In the genomic region with DNA sequence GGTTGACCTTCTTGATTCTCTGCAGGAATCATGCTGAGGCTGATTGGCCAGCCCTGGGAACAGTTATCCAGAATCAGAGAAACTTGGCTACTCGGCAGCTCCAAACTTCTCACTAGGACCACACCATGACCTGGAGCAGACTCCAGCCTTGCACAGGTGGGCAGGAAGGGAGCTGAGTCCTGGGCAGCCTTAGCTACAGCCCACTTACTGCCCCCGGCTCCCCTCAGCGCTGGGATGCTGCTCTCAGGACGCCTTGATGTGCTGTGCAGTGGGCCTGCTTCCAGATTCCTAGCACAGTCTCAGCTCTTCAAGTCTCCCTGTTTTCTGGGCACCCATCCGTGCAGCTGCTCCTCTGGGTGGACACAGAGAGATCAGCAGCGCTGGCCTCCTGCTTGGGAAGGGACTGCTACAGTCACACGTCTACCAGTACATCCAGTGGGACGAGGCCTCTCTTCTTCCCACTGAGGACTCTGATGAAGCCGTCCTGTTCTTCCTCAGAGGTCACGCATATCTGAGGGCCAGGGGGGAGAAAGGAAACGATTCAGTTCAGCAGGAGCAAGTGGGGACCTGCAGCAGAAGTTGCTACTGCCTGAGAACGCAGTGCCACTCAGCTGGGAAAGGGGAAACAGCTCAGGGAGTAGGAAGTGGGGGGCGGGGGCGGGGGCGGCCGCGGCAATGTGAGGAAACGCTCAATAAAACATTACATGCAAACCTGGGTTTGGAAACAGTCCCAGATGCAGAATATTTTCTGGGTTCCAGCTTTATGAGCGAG, we compare ENCODE assay signal across 8 mouse cellular contexts.
DNase-seq lines count a peak whose midpoint lies in the region; ATAC-seq and TF ChIP-seq lines count a peak whose summit lies in the region.

No protein-coding gene starts in this region.

- peak overlapping the region; percentile 28 for H3K4me2 ChIP-seq in embryonic facial prominence, embryonic 13.5 days
- H3K4me2 ChIP-seq in kidney, postnatal 0 days (ENCODE audit: low read length) = peak overlapping the region; percentile 38
- peak overlapping the region; percentile 15; the same call in 1 of the 2 replicates for H3K4me2 ChIP-seq in limb, embryonic 11.5 days (ENCODE audit: low read depth, severe bottlenecking)

- H3K27ac ChIP-seq in embryonic facial prominence, embryonic 13.5 days = no peak overlapping the region
- H3K27ac ChIP-seq in embryonic facial prominence, embryonic 10.5 days (replicated peaks) = no peak overlapping the region
- peak overlapping the region; percentile 64 for H3K27ac ChIP-seq in kidney, postnatal 0 days
- H3K27ac ChIP-seq in limb, embryonic 11.5 days (replicated peaks; ENCODE audit: low read depth, low read length) = no peak overlapping the region
- H3K27ac ChIP-seq in macrophage = peak overlapping the region; percentile 82
- H3K27ac ChIP-seq in hindbrain, embryonic 10.5 days = no peak overlapping the region

- no peak for TF ChIP-seq CTCF in kidney, postnatal 0 days (IDR thresholded peaks at IDR 0.05; ENCODE audit: low read depth)

- H3K27me3 ChIP-seq in embryonic facial prominence, embryonic 13.5 days = no peaks in the 10 kb centered on the region
- H3K27me3 ChIP-seq in embryonic facial prominence, embryonic 10.5 days (replicated peaks; ENCODE audit: low read depth, poor library complexity, severe bottlenecking) = no peaks in the 10 kb centered on the region
- H3K27me3 ChIP-seq in kidney, postnatal 0 days (ENCODE audit: insufficient read depth, low read length) = no peaks in the 10 kb centered on the region
- H3K27me3 ChIP-seq in limb, embryonic 11.5 days (ENCODE audit: control insufficient read depth, insufficient read depth, low read length) = no peaks in the 10 kb centered on the region
- H3K27me3 ChIP-seq in hindbrain, embryonic 10.5 days (ENCODE audit: insufficient read depth, poor library complexity, severe bottlenecking) = no peaks in the 10 kb centered on the region

- ATAC-seq in embryonic facial prominence, embryonic 13.5 days (ENCODE audit: insufficient number of reproducible peaks, insufficient read depth, low FRiP score, low TSS enrichment, low read depth) = 0 out of 2 replicates have a peak, but pooled peaks have one; percentile 10
- 0 out of 2 replicates have a peak, but pooled peaks have one; percentile 21 for ATAC-seq in kidney, postnatal 0 days (replicated peaks; ENCODE audit: low FRiP score, low read depth)
- ATAC-seq in limb, embryonic 11.5 days (ENCODE audit: insufficient number of reproducible peaks, low FRiP score, low TSS enrichment, low read depth) = peak; percentile 45; the same call in 1 of the 2 replicates

- no peaks in the 10 kb centered on the region for H3K9me3 ChIP-seq in embryonic facial prominence, embryonic 13.5 days
- H3K9me3 ChIP-seq in embryonic facial prominence, embryonic 10.5 days = no peaks in the 10 kb centered on the region
- no peaks in the 10 kb centered on the region for H3K9me3 ChIP-seq in kidney, postnatal 0 days (replicated peaks; ENCODE audit: low read length)
- H3K9me3 ChIP-seq in limb, embryonic 11.5 days (ENCODE audit: control insufficient read depth, low read length) = no peaks in the 10 kb centered on the region
- H3K9me3 ChIP-seq in hindbrain, embryonic 10.5 days = no peaks in the 10 kb centered on the region

- no peak overlapping the region for H3K4me3 ChIP-seq in embryonic facial prominence, embryonic 13.5 days
- no peak overlapping the region for H3K4me3 ChIP-seq in embryonic facial prominence, embryonic 10.5 days
- H3K4me3 ChIP-seq in kidney, postnatal 0 days (replicated peaks; ENCODE audit: low read depth, low read length) = no peak overlapping the region
- H3K4me3 ChIP-seq in limb, embryonic 11.5 days (ENCODE audit: low read depth, low read length) = no peak overlapping the region
- peak overlapping the region; percentile 15; the same call in 1 of the 2 replicates for H3K4me3 ChIP-seq in macrophage (ENCODE audit: inconsistent target)
- no peak overlapping the region for H3K4me3 ChIP-seq in hindbrain, embryonic 10.5 days

- H3K4me1 ChIP-seq in embryonic facial prominence, embryonic 13.5 days = peaks cover 16% of the 10 kb centered on the region
- H3K4me1 ChIP-seq in embryonic facial prominence, embryonic 10.5 days = peaks cover 14% of the 10 kb centered on the region
- H3K4me1 ChIP-seq in kidney, postnatal 0 days (replicated peaks; ENCODE audit: insufficient read depth, low read length) = peaks cover 14% of the 10 kb centered on the region
- peaks cover 7% of the 10 kb centered on the region for H3K4me1 ChIP-seq in limb, embryonic 11.5 days (ENCODE audit: control insufficient read depth, insufficient read depth, low read length)
- 0 out of 2 replicates have a peak, but pooled peaks cover 9% of the 10 kb centered on the region for H3K4me1 ChIP-seq in hindbrain, embryonic 10.5 days (replicated peaks)

- no peak for DNase-seq in embryonic facial prominence, embryonic 10.5 days (ENCODE audit: low spot score)
- DNase-seq in kidney, postnatal 0 days (ENCODE audit: low spot score) = peak; percentile 37
- no peak for DNase-seq in kidney, adult 8-10 months
- DNase-seq in limb, embryonic 11.5 days (ENCODE audit: low spot score) = no peak
- DNase-seq in hindbrain, embryonic 10.5 days (ENCODE audit: low spot score) = no peak
- no peak for DNase-seq in layer of hippocampus, postnatal 36 days

- H3K79me2 ChIP-seq in macrophage (ENCODE audit: inconsistent target) = no peaks in the 10 kb centered on the region

- 39% methylated on average over 19 of the region's 19 CpGs for WGBS in embryonic facial prominence, embryonic 13.5 days
- 71% methylated on average over 19 of the region's 19 CpGs for WGBS in embryonic facial prominence, embryonic 10.5 days
- WGBS in kidney, postnatal 0 days = 19% methylated on average over 19 of the region's 19 CpGs
- 46% methylated on average over 19 of the region's 19 CpGs for WGBS in limb, embryonic 11.5 days
- 22% methylated on average over 19 of the region's 19 CpGs for WGBS in macrophage (ENCODE audit: missing documents)
- 69% methylated on average over 19 of the region's 19 CpGs for WGBS in hindbrain, embryonic 10.5 days

- H3K36me3 ChIP-seq in embryonic facial prominence, embryonic 13.5 days = no peaks in the 10 kb centered on the region
- H3K36me3 ChIP-seq in embryonic facial prominence, embryonic 10.5 days (replicated peaks) = no peaks in the 10 kb centered on the region
- no peaks in the 10 kb centered on the region for H3K36me3 ChIP-seq in kidney, postnatal 0 days (ENCODE audit: insufficient read depth, low read length)
- H3K36me3 ChIP-seq in limb, embryonic 11.5 days (ENCODE audit: control insufficient read depth, insufficient read depth, low read length) = no peaks in the 10 kb centered on the region
- H3K36me3 ChIP-seq in macrophage (ENCODE audit: inconsistent target) = no peaks in the 10 kb centered on the region
- H3K36me3 ChIP-seq in hindbrain, embryonic 10.5 days = no peaks in the 10 kb centered on the region

- peak overlapping the region; percentile 36; the same call in 1 of the 2 replicates for H3K9ac ChIP-seq in embryonic facial prominence, embryonic 13.5 days
- 0 out of 2 replicates have a peak overlapping the region, but pooled peaks have one; percentile 23 for H3K9ac ChIP-seq in kidney, postnatal 0 days (ENCODE audit: low read depth, low read length)
- H3K9ac ChIP-seq in limb, embryonic 11.5 days (ENCODE audit: low read length) = peak overlapping the region; percentile 32; the same call in 1 of the 2 replicates

Comparison
In these comparisons a context has a peak if more than half of its experiments do, and no peak if none do; other contexts are left out.
1. H3K27ac ChIP-seq: peak in kidney, postnatal 0 days (single experiment) and macrophage (single experiment); none in embryonic facial prominence, embryonic 13.5 days (single experiment), embryonic facial prominence, embryonic 10.5 days (single experiment), limb, embryonic 11.5 days (single experiment) and hindbrain, embryonic 10.5 days (single experiment).
2. Peak in every context shown above with its lines, with median percentiles within 50 percentile points of each other: ATAC-seq, H3K4me2 ChIP-seq and H3K9ac ChIP-seq.